Mouse (Mus musculus) liver, adult 2 months (tissue): ENCODE measurements around the gene Gorab.

Experiments used
- CTCF ChIP-seq: fragments of 200-500 bp; IDR thresholded peaks from 2 replicates; pipeline ENCODE4 v1.5.1; 2011; ENCODE audit warnings: low read depth, low read length, control low read depth
- POLR2A ChIP-seq: fragments of 200-500 bp; IDR thresholded peaks from 2 replicates; pipeline ENCODE4 v1.6.1; 2011; ENCODE audit warnings: low read length, control low read depth; ENCODE audit not compliant: insufficient read depth; ENCODE audit errors: extremely low read depth

- TF ChIP-seq CTCF (no peak), POLR2A (no peak)
Observed at GRCm38 (mm10) chr1:163383442-163384027, 19.9 kb downstream of the Gorab start.
